Mouse (Mus musculus) heart, adult 11 months (tissue): Measurements from ENCODE around the gene Hip1.
A peak's percentile ranks its signal among the peaks of the same experiment; 100 is the strongest.

ENCODE experiments used
- DNase-seq: peaks from one replicate; pipeline ENCODE4 v3.0.0; 2022

The Hip1 gene

GRCm38 (mm10) chr5:135363540-135363939 is 181.4 kb downstream of the Hip1 start:
- peak; percentile 90 for DNase-seq

DNA sequence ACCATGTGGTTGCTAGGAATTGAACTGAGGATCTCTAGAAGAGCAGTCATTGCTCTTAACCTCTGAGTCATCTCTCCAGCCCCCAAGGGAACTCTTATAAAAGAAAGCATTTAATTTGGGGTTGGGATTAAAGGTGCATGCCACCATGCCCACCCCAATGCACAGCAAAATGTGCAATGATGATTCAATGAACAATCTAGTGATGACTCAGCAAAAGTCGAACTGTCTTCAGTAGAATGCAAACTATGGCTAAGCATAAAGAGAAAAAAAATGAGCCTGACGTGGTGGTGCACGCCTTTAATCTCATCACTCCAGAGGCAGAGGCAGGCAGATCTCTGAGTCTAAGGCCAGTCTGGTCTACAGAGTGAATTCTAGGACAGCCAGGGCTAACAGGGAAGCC is 182.3 kb downstream of the Hip1 start:
- no peak for DNase-seq

DNA sequence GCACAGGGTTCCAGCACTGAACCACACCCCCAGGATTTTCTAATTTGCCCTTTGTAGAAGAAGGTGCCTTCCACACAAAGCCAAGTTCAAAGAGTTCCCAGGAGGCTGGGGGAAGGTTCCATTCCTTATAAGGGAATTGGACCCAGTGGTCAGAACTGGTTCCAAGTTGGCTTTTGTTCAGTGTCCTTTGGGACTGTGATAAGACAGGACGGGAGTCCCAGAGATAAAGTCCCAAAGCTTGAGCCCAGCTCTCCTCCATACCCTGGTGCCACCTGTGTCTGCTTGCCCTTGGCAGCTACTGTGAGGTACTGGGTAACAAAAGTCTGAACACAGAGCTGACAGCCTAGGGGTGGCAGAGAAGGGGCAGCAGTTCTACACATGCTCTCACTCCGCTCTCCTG is 185.1 kb downstream of the Hip1 start:
- DNase-seq = peak; percentile 98

- DNase-seq = peak; percentile 95
Observed at GRCm38 (mm10) chr5:135357556-135357955, 187.4 kb downstream of the Hip1 start.
